Mouse (Mus musculus): ENCODE data around the gene Ppp6r2. TPM values are rescaled to one million over a fixed set of nuclear protein-coding genes. Genes with fewer than 3 reads are reported as not detected.

The Ppp6r2 gene
- polyA plus RNA-seq, 2 experiments: 15.3 to 17.7 TPM

GRCm38 (mm10) chr15:89291521-89291920, 80.2 kb downstream of the Ppp6r2 start:
- Histone ChIP-seq H3K4me3 (ENCODE audit: insufficient read depth in 1 of 2, low read depth in 2 of 2, low read length in 2 of 2) (no peak overlapping the region), H3K27ac (no peak overlapping the region), H3K4me1 (replicated peaks; ENCODE audit: control insufficient read depth in 2 of 2, insufficient read depth in 2 of 2, low read length in 1 of 2) (peaks cover 6 to 19% of the 10 kb centered on the region in 2 experiments), H3K9me3 (ENCODE audit: control insufficient read depth, low read length) (no peaks in the 10 kb centered on the region), H3K27me3 (ENCODE audit: control insufficient read depth, insufficient read depth, low read length) (no peaks in the 10 kb centered on the region), H3K36me3 (replicated peaks; ENCODE audit: control insufficient read depth, insufficient read depth, low read depth) (peaks cover 39% of the 10 kb centered on the region), H3K9ac (replicated peaks) (no peak overlapping the region), H3K4me2 (ENCODE audit: low read depth) (no peak overlapping the region)
- ATAC-seq (ENCODE audit: insufficient read depth) (peak; percentile 79), DNase-seq (ENCODE audit: low read depth in 3 of 3, low spot score in 3 of 3) (peak; percentile 49 to 53 (median 53))
- WGBS (ENCODE audit: insufficient replicate concordance): 55% methylated on average over 3 of the region's 3 CpGs
- TF ChIP-seq EP300 (IDR thresholded peaks at IDR 0.05; ENCODE audit: low read depth): 0 out of 2 replicates have a peak, but pooled peaks have one; percentile 36
- no peak for TF ChIP-seq CTCF (IDR thresholded peaks at IDR 0.05; ENCODE audit: low read depth)

GRCm38 (mm10) chr15:89292795-89293194, 81.4 kb downstream of the Ppp6r2 start:
- ATAC-seq (ENCODE audit: insufficient read depth): no peak
- H3K27ac ChIP-seq: peak overlapping the region; percentile 25; the same call in 1 of the 2 replicates
- no peak overlapping the region for H3K4me2 ChIP-seq (ENCODE audit: low read depth)
- no peak overlapping the region for H3K4me3 ChIP-seq (ENCODE audit: insufficient read depth in 1 of 2, low read depth in 2 of 2, low read length in 2 of 2)
- peaks cover 5 to 19% of the 10 kb centered on the region in 2 experiments for H3K4me1 ChIP-seq (replicated peaks; ENCODE audit: control insufficient read depth in 2 of 2, insufficient read depth in 2 of 2, low read length in 1 of 2)
- no peak overlapping the region for H3K9ac ChIP-seq (replicated peaks)
- WGBS (ENCODE audit: insufficient replicate concordance): 30% methylated on average over 2 of the region's 2 CpGs
- DNase-seq (ENCODE audit: low read depth in 3 of 3, low spot score in 3 of 3): no peak
- no peaks in the 10 kb centered on the region for H3K27me3 ChIP-seq (ENCODE audit: control insufficient read depth, insufficient read depth, low read length)
- no peaks in the 10 kb centered on the region for H3K9me3 ChIP-seq (ENCODE audit: control insufficient read depth, low read length)
- no peak for TF ChIP-seq EP300 (IDR thresholded peaks at IDR 0.05; ENCODE audit: low read depth)
- TF ChIP-seq CTCF (IDR thresholded peaks at IDR 0.05; ENCODE audit: low read depth): no peak
- H3K36me3 ChIP-seq (replicated peaks; ENCODE audit: control insufficient read depth, insufficient read depth, low read depth): peaks cover 36% of the 10 kb centered on the region

- H3K4me3 ChIP-seq (ENCODE audit: insufficient read depth in 1 of 2, low read depth in 2 of 2, low read length in 2 of 2): no peak overlapping the region
- no peaks in the 10 kb centered on the region for H3K9me3 ChIP-seq (ENCODE audit: control insufficient read depth, low read length)
- peaks cover 31% of the 10 kb centered on the region for H3K36me3 ChIP-seq (replicated peaks; ENCODE audit: control insufficient read depth, insufficient read depth, low read depth)
- H3K27ac ChIP-seq: no peak overlapping the region
- H3K4me2 ChIP-seq (ENCODE audit: low read depth): no peak overlapping the region
- no peak overlapping the region for H3K9ac ChIP-seq (replicated peaks)
- DNase-seq (ENCODE audit: low read depth in 3 of 3, low spot score in 3 of 3) (no peak), ATAC-seq (ENCODE audit: insufficient read depth) (no peak)
- peaks cover 5 to 19% of the 10 kb centered on the region in 2 experiments for H3K4me1 ChIP-seq (replicated peaks; ENCODE audit: control insufficient read depth in 2 of 2, insufficient read depth in 2 of 2, low read length in 1 of 2)
- no peak for TF ChIP-seq CTCF (IDR thresholded peaks at IDR 0.05; ENCODE audit: low read depth)
- no peak for TF ChIP-seq EP300 (IDR thresholded peaks at IDR 0.05; ENCODE audit: low read depth)
- no peaks in the 10 kb centered on the region for H3K27me3 ChIP-seq (ENCODE audit: control insufficient read depth, insufficient read depth, low read length)
- 84% methylated on average over 10 of the region's 10 CpGs for WGBS (ENCODE audit: insufficient replicate concordance)
These were observed 82.4 kb downstream of the Ppp6r2 start for GRCm38 (mm10) chr15:89293778-89294177.

- Histone ChIP-seq H3K9ac (replicated peaks) (no peak overlapping the region), H3K36me3 (replicated peaks; ENCODE audit: control insufficient read depth, insufficient read depth, low read depth) (peaks cover 25% of the 10 kb centered on the region), H3K27ac (no peak overlapping the region), H3K27me3 (ENCODE audit: control insufficient read depth, insufficient read depth, low read length) (no peaks in the 10 kb centered on the region), H3K4me2 (ENCODE audit: low read depth) (no peak overlapping the region), H3K4me3 (ENCODE audit: insufficient read depth in 1 of 2, low read depth in 2 of 2, low read length in 2 of 2) (no peak overlapping the region), H3K4me1 (replicated peaks; ENCODE audit: control insufficient read depth in 2 of 2, insufficient read depth in 2 of 2, low read length in 1 of 2) (peaks cover 5 to 19% of the 10 kb centered on the region in 2 experiments), H3K9me3 (ENCODE audit: control insufficient read depth, low read length) (no peaks in the 10 kb centered on the region)
- WGBS (ENCODE audit: insufficient replicate concordance): 61% methylated on average over 8 of the region's 8 CpGs
- DNase-seq (ENCODE audit: low read depth in 3 of 3, low spot score in 3 of 3) (no peak), ATAC-seq (ENCODE audit: insufficient read depth) (peak; percentile 57; the same call in 1 of the 2 replicates)
- peak; percentile 41; the same call in 1 of the 2 replicates for TF ChIP-seq EP300 (IDR thresholded peaks at IDR 0.05; ENCODE audit: low read depth)
- TF ChIP-seq CTCF (IDR thresholded peaks at IDR 0.05; ENCODE audit: low read depth): 0 out of 2 replicates have a peak, but pooled peaks have one; percentile 8
These were observed 84.3 kb downstream of the Ppp6r2 start for GRCm38 (mm10) chr15:89295580-89296165.

GRCm38 (mm10) chr15:89296465-89296864, 85.1 kb downstream of the Ppp6r2 start:
- Histone ChIP-seq H3K36me3 (replicated peaks; ENCODE audit: control insufficient read depth, insufficient read depth, low read depth) (peaks cover 30% of the 10 kb centered on the region), H3K9ac (replicated peaks) (no peak overlapping the region), H3K27ac (no peak overlapping the region), H3K27me3 (ENCODE audit: control insufficient read depth, insufficient read depth, low read length) (no peaks in the 10 kb centered on the region), H3K4me3 (ENCODE audit: insufficient read depth in 1 of 2, low read depth in 2 of 2, low read length in 2 of 2) (no peak overlapping the region), H3K9me3 (ENCODE audit: control insufficient read depth, low read length) (no peaks in the 10 kb centered on the region), H3K4me2 (ENCODE audit: low read depth) (no peak overlapping the region), H3K4me1 (replicated peaks; ENCODE audit: control insufficient read depth in 2 of 2, insufficient read depth in 2 of 2, low read length in 1 of 2) (peaks cover 4 to 19% of the 10 kb centered on the region in 2 experiments)
- no peak for ATAC-seq (ENCODE audit: insufficient read depth)
- no peak for TF ChIP-seq CTCF (IDR thresholded peaks at IDR 0.05; ENCODE audit: low read depth)
- TF ChIP-seq EP300 (IDR thresholded peaks at IDR 0.05; ENCODE audit: low read depth): no peak
- WGBS (ENCODE audit: insufficient replicate concordance): 75% methylated on average over 1 of the region's 1 CpGs
- DNase-seq (ENCODE audit: low read depth in 3 of 3, low spot score in 3 of 3): no peak

Data from liver, embryonic 14.5 days (tissue).